ENCODE assay signal across 8 mouse cellular contexts in the genomic region with DNA sequence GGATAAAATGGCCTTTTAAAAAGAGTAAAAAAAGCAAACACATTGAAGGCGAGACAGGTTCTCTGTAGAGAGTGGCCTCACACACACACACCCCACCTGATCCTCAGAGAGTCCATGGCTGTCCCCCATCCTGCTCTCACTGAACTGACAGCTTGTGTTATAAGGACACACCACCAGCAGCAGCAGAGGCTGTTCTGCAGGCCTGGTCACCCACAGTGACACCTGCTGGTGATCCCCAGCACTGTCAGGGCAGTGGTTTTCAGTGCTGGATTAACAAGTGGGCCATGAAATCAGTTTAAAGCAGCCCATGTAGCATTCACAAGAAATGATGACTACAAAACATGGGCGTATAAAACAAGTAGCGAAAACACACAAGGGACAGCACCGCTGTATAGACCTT. TPM values are rescaled to one million over a fixed set of nuclear protein-coding genes. Genes with fewer than 3 reads are reported as not detected.
DNase-seq lines count a peak whose midpoint lies in the region; ATAC-seq and TF ChIP-seq lines count a peak whose summit lies in the region.

No protein-coding gene starts in this region.

- H3K4me2 ChIP-seq in forebrain, postnatal 0 days (ENCODE audit: low read depth), result no peak overlapping the region
- no peak overlapping the region for H3K4me2 ChIP-seq in hindbrain, embryonic 11.5 days (replicated peaks; ENCODE audit: low read depth, low read length)

- H3K4me3 ChIP-seq in forebrain, postnatal 0 days (ENCODE audit: low read depth, low read length), result no peak overlapping the region
- no peak overlapping the region for H3K4me3 ChIP-seq in hindbrain, embryonic 11.5 days (ENCODE audit: low read depth, low read length)

- H3K27me3 ChIP-seq in forebrain, postnatal 0 days (ENCODE audit: insufficient read depth, low read length), result no peaks in the 10 kb centered on the region
- no peaks in the 10 kb centered on the region for H3K27me3 ChIP-seq in hindbrain, embryonic 11.5 days (ENCODE audit: control insufficient read depth, insufficient read depth, low read length)

- no peaks in the 10 kb centered on the region for H3K36me3 ChIP-seq in forebrain, postnatal 0 days (ENCODE audit: insufficient read depth)
- no peaks in the 10 kb centered on the region for H3K36me3 ChIP-seq in hindbrain, embryonic 11.5 days (ENCODE audit: control insufficient read depth, insufficient read depth, low read length)

- no peak overlapping the region for H3K27ac ChIP-seq in forebrain, postnatal 0 days (ENCODE audit: low read depth, low read length)
- no peak overlapping the region for H3K27ac ChIP-seq in hindbrain, embryonic 11.5 days (ENCODE audit: low read depth, low read length)

- TF ChIP-seq CTCF in forebrain, postnatal 0 days (IDR thresholded peaks at IDR 0.05; ENCODE audit: low read depth), result peak; percentile 90

- H3K9ac ChIP-seq in forebrain, postnatal 0 days, result no peak overlapping the region
- no peak overlapping the region for H3K9ac ChIP-seq in hindbrain, embryonic 11.5 days (ENCODE audit: low read depth, low read length)

- no peaks in the 10 kb centered on the region for H3K9me3 ChIP-seq in forebrain, postnatal 0 days (ENCODE audit: low read length)
- no peaks in the 10 kb centered on the region for H3K9me3 ChIP-seq in hindbrain, embryonic 11.5 days (ENCODE audit: control insufficient read depth, low read length)

- ATAC-seq in forebrain, postnatal 0 days, result peak; percentile 82
- peak; percentile 74 for ATAC-seq in hindbrain, embryonic 11.5 days (ENCODE audit: low FRiP score)

- 71% methylated on average over 4 of the region's 4 CpGs for WGBS in forebrain, postnatal 0 days
- WGBS in hindbrain, embryonic 11.5 days, result 74% methylated on average over 4 of the region's 4 CpGs

- DNase-seq in NIH3T3 (ENCODE audit: low read depth), result peak; percentile 87
- peak; percentile 64 for DNase-seq in cerebellum, adult 11 months
- peak; percentile 69 for DNase-seq in forebrain, postnatal 0 days
- DNase-seq in hindbrain, embryonic 11.5 days (ENCODE audit: low spot score), result peak; percentile 82
- DNase-seq in layer of hippocampus, postnatal 14 days (ENCODE audit: low spot score in 2 of 2), result peak; percentile 59 to 67
- DNase-seq in lung, postnatal 36 days, result peak; percentile 88
- peak; percentile 79 for DNase-seq in retina, postnatal 1 day
- DNase-seq in urinary bladder, postnatal 25 days (ENCODE audit: low spot score), result peak; percentile 69

- H3K4me1 ChIP-seq in forebrain, postnatal 0 days (ENCODE audit: insufficient read depth), result no peaks in the 10 kb centered on the region
- H3K4me1 ChIP-seq in hindbrain, embryonic 11.5 days (replicated peaks; ENCODE audit: control insufficient read depth, insufficient read depth, low read length), result no peaks in the 10 kb centered on the region

RNA-seq across cellular contexts. Expression of gene Pja2, which starts 43.6 kb away (rescaled TPM):
- 167 and 205 TPM in 2 replicates for total RNA-seq in forebrain, postnatal 0 days (2014; rRNA removed)
- polyA plus RNA-seq in forebrain, postnatal 0 days (2015; fragmentation: Nextera tagmentation; extraction: Ambion mirVana), result 145 and 195 TPM in 2 replicates
- 92.1 and 95.0 TPM in 2 replicates for polyA plus RNA-seq in hindbrain, embryonic 11.5 days (2014; fragmentation: Nextera tagmentation; extraction: Ambion mirVana)
- total RNA-seq in layer of hippocampus, postnatal 14 days (2021), result 100 to 1,000 TPM; 381 to 404 TPM
